Mouse (Mus musculus) heart, embryonic 12.5 days (tissue): ENCODE results near the gene Ppard. TPM values are rescaled to one million over a fixed set of nuclear protein-coding genes. Genes with fewer than 3 reads are reported as not detected.
"Not testable (repeated sequence)": the region's sequence is repeated elsewhere in the genome, so short reads cannot be mapped to it uniquely, and the experiment has no call there.

Experiments
- ATAC-seq: fragments of 200-750 bp; cut with Nextera tagmentation; 2 replicates; pipeline ENCODE4 v1.8.0; 2017; ENCODE audit warnings: moderate TSS enrichment, moderate library complexity; ENCODE audit not compliant: insufficient number of reproducible peaks, low FRiP score
- H3K27ac ChIP-seq: fragments of 300-500 bp; sonication (generic); 2 replicates; pipeline ENCODE4 v1.5.1; 2016; ENCODE audit warnings: mild to moderate bottlenecking, moderate library complexity; ENCODE audit not compliant: poor library complexity, severe bottlenecking
- H3K27me3 ChIP-seq: fragments of 300-500 bp; sonication (generic); replicated peaks from 2 replicates; pipeline ENCODE4 v1.6.1; 2016; ENCODE audit warnings: mild to moderate bottlenecking, moderate library complexity
- H3K36me3 ChIP-seq: fragments of 300-500 bp; sonication (generic); 2 replicates; pipeline ENCODE4 v1.6.1; 2016; ENCODE audit warnings: mild to moderate bottlenecking, moderate library complexity
- H3K4me1 ChIP-seq: fragments of 300-500 bp; sonication (generic); replicated peaks from 2 replicates; pipeline ENCODE4 v1.6.1; 2016; ENCODE audit warnings: mild to moderate bottlenecking
- H3K4me2 ChIP-seq: fragments of 300-500 bp; sonication (generic); 2 replicates; pipeline ENCODE4 v1.6.1; 2016; ENCODE audit warnings: mild to moderate bottlenecking, moderate library complexity
- H3K4me3 ChIP-seq: fragments of 300-500 bp; sonication (generic); 2 replicates; pipeline ENCODE4 v1.5.1; 2016; ENCODE audit warnings: mild to moderate bottlenecking
- H3K9ac ChIP-seq: fragments of 300-500 bp; sonication (generic); 2 replicates; pipeline ENCODE4 v1.6.1; 2016; ENCODE audit warnings: mild to moderate bottlenecking, moderate library complexity
- H3K9me3 ChIP-seq: fragments of 300-500 bp; sonication (generic); replicated peaks from 2 replicates; pipeline ENCODE4 v1.6.1; 2016; ENCODE audit warnings: mild to moderate bottlenecking, moderate library complexity
- WGBS: fragments of 180-500 bp; shearing (Covaris S2); methylation state at CpG from one replicate; pipeline ENCODE4 v1.1.7; 2016; 5-methylcytosine and 5-hydroxymethylcytosine counted together
- polyA plus RNA-seq: library from polyadenylated mRNA; unstranded; fragments of >200 nt; fragmentation: Nextera tagmentation; extraction: Ambion mirVana; gene quantifications from 2 replicates; pipeline ENCODE4 v1.2.1, GENCODE M21; 2016

Ppard gene
- polyA plus RNA-seq, 1 experiment from 2014 or later: 1.4 TPM

DNA sequence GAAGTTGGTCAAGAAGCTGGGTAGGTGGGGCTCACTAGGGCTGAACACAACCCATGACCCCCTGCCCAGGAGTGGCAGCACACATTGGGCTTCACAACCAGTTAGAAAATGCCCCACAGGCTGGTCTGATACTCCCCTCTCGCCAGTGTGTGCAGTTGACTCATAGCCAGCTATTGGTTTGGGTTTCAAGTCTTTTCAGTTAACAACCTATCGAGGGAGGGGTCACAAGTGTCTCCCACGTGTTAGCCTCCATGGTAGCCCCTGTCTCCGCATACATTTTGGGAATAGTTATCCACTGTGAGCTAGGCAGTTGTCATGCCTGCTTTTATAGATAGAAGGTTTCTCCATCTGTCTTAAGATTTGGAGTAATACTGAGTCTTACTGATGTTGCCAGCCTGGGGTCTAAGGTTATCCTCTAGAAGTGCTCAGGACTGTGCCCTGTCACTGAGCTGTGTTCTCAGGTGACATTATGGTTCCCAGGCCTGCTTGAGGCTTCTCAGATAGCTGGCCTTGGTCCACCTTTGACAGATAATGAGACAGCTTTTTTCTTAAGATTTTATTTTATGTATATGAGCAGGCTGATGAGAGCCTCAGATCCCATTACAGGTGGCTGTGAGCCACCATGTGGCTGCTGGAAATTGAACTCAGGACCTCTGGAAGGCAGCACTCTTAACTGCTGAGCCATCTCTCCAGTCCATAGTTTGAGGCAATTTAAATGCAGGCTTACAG lies 97.2 kb downstream of the Ppard start:
- no peak for ATAC-seq
- Histone ChIP-seq H3K4me1 (peaks cover 54% of the 10 kb centered on the region), H3K27ac (peak overlapping the region; percentile 94), H3K4me3 (peak overlapping the region; percentile 98), H3K27me3 (no peaks in the 10 kb centered on the region), H3K4me2 (peak overlapping the region; percentile 83), H3K36me3 (peaks cover 55% of the 10 kb centered on the region), H3K9me3 (no peaks in the 10 kb centered on the region), H3K9ac (peak overlapping the region; percentile 100)
- WGBS: 6% methylated on average over 4 of the region's 4 CpGs

DNA sequence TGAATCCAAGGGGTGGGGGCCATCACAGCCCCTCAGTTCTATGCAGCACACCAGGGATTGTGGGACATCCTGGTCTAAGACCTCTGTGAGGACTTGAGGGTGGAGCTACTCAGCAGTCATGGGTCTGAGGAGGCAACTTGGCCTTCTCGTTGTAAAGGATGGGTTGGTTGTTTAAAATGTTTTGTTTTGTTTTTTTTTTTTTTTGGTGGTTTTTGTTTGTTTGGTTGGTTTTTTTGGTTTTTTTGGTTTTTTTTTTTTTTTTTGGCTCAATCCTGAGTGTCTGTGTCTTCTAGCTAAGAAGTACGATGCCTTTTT lies 97.7 kb downstream of the Ppard start:
- no peaks in the 10 kb centered on the region for H3K27me3 ChIP-seq
- H3K27ac ChIP-seq: no peak overlapping the region
- H3K9ac ChIP-seq: peak overlapping the region; percentile 100
- H3K36me3 ChIP-seq: peaks cover 58% of the 10 kb centered on the region
- ATAC-seq: no peak
- 51% methylated on average over 2 of the region's 2 CpGs for WGBS
- H3K4me3 ChIP-seq: peak overlapping the region; percentile 98
- peaks cover 56% of the 10 kb centered on the region for H3K4me1 ChIP-seq
- H3K4me2 ChIP-seq: peak overlapping the region; percentile 83
- H3K9me3 ChIP-seq: no peaks in the 10 kb centered on the region

DNA sequence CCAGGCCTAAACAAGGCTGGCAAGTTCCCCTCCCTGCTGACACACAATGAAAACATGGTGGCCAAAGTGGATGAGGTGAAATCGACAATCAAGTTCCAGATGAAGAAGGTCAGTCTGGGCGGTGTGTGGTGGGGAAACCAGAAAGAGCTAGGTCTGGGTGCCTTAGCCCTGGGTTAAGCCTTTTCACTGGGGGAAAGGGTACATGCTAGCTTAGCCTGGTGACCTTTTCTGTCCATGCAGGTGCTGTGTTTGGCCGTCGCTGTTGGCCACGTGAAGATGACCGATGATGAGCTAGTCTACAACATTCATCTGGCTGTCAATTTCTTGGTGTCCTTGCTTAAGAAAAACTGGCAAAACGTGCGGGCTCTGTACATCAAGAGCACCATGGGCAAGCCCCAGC lies 98.1 kb downstream of the Ppard start:
- Histone ChIP-seq H3K4me2 (peak overlapping the region; percentile 30; the same call in 1 of the 2 replicates), H3K36me3 (peaks cover 61% of the 10 kb centered on the region)

DNA sequence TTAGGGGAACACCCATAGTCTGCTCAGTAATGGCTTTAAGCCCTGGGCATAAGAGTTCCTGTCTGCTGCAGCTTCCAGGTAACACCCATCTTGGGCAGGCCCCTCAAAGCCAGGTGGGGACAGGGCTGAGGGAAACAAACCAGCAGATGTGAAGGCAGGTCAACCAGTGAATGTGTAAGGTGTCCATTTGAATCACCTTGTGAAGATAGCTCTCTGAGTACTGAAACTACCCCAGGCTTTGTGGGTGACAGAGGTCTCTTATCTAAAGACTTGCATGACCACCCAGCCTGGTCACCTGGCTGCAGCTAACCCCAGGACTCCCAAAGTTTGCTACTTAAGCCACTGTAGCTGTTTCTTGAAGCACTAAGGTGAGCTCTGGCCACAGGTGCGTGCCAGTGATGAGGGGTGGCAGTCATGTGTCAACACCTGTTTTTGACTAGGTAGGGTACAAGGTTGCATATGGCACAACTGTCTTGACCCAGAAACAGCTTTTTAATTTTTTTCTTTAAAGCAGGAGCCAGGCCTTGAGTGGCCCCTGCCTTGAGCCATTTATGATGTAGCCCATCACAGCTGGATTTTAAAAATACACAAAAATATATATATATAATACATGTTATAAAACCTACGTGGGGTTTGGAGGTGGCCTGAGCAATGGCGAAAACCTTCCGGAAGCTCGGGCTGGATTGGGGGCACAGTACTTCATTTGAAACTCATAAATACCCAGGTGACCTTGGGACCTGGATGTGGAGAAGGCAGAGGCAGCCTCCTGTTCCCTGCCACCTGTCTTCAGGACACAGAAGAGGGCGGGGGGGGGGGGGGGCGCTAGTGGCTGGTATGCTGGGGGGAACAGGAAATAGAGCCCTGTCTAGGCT lies 99.0 kb downstream of the Ppard start:
- 0 out of 2 replicates have a peak overlapping the region, but pooled peaks have one; percentile 15 for H3K9ac ChIP-seq
- 32% methylated on average over 7 of the region's 7 CpGs for WGBS
- no peaks in the 10 kb centered on the region for H3K27me3 ChIP-seq
- peaks cover 56% of the 10 kb centered on the region for H3K4me1 ChIP-seq
- no peak overlapping the region for H3K4me3 ChIP-seq
- no peak for ATAC-seq
- no peaks in the 10 kb centered on the region for H3K9me3 ChIP-seq
- peaks cover 59% of the 10 kb centered on the region for H3K36me3 ChIP-seq
- H3K4me2 ChIP-seq: no peak overlapping the region
- peak overlapping the region; percentile 48; the same call in 1 of the 2 replicates for H3K27ac ChIP-seq

More for the DNA sequence above, 98.1 kb downstream of the Ppard start:
- peaks cover 56% of the 10 kb centered on the region for H3K4me1 ChIP-seq
- H3K9me3 ChIP-seq, H3K9ac ChIP-seq, H3K27me3 ChIP-seq, H3K27ac ChIP-seq, H3K4me3 ChIP-seq, ATAC-seq: not testable (repeated sequence)
- WGBS: 68% methylated on average over 8 of the region's 8 CpGs

DNA sequence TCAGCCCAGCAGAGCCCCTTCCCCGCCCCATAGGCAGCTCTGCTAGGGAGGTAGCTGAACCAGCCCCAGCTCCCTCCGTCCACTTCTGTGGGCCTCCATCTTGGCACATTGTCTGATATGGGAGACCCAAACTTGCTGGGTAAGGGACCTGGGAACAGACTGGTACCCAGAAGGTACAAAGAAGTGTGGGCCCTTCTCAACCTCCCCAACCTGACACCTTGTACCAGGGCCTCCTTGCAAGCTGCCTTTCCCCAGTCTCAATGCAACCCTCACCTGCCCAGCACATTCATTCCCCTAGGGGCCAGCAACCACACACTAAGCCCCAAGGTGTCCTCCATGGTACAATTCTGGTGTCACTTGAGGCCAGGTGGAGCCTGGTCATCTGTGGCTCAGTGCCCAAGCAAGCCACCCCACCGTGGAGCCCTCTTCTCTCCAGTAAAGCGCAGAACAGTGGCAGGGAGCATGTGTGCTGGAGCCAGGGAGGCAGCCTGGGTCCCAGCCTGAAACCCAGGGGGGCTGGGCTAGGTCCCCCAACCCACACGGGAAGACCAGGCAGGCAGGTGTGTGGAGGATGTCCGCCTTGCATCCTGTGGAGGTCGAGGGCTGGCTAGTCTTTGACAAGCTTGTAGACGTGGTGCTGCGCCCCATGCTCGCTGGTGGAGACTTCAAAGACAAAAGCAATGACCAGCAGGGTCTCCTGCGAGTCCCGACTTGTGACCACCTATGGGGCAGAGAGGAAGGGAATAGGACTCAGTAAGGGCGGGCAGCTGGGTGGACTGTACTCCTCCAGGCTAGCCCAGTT lies 99.8 kb downstream of the Ppard start:
- 55% methylated on average over 13 of the region's 13 CpGs for WGBS
- no peak for ATAC-seq
- H3K9ac ChIP-seq: peak overlapping the region; percentile 49
- H3K4me3 ChIP-seq: no peak overlapping the region
- H3K27me3 ChIP-seq: no peaks in the 10 kb centered on the region
- peaks cover 61% of the 10 kb centered on the region for H3K36me3 ChIP-seq
- no peaks in the 10 kb centered on the region for H3K9me3 ChIP-seq
- peaks cover 54% of the 10 kb centered on the region for H3K4me1 ChIP-seq
- H3K4me2 ChIP-seq: peak overlapping the region; percentile 22; the same call in 1 of the 2 replicates
- H3K27ac ChIP-seq: peak overlapping the region; percentile 48; the same call in 1 of the 2 replicates

DNA sequence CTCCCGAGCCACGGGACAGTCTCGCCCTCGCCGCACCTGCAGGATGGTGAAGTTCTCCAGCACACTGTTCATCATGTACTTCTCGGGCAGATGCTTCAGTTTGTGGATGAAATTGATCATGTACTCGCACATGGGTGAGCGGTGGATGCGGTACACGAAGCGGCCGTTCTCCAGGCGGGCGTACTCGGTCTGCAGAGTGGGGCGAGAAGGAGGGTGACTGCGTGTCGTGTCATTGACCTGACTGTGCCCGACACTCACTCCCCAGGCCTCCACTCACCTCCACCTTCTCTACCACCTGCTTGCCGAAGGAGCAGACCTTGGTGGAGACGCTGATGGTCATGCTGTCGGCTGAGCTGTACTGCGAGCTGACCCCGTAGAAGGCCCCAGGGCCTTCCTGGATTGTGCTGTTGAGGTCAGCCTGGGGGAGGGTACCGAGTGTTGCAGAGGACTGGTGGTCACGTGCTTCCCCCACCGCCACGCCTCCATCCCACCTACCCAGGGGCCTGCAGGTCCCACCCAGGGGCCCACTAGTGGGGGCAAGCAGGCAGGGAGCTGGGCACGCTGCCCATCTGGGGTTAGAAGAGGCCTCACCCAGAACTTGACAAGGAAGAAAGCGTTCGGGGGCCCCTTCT lies 100.5 kb downstream of the Ppard start:
- peak overlapping the region; percentile 48 for H3K27ac ChIP-seq
- peaks cover 47% of the 10 kb centered on the region for H3K4me1 ChIP-seq
- no peaks in the 10 kb centered on the region for H3K9me3 ChIP-seq
- peak overlapping the region; percentile 49 for H3K9ac ChIP-seq
- WGBS: 56% methylated on average over 31 of the region's 31 CpGs
- no peak for ATAC-seq
- no peak overlapping the region for H3K4me3 ChIP-seq
- peak overlapping the region; percentile 22 for H3K4me2 ChIP-seq
- H3K27me3 ChIP-seq: no peaks in the 10 kb centered on the region
- H3K36me3 ChIP-seq: peaks cover 68% of the 10 kb centered on the region

DNA sequence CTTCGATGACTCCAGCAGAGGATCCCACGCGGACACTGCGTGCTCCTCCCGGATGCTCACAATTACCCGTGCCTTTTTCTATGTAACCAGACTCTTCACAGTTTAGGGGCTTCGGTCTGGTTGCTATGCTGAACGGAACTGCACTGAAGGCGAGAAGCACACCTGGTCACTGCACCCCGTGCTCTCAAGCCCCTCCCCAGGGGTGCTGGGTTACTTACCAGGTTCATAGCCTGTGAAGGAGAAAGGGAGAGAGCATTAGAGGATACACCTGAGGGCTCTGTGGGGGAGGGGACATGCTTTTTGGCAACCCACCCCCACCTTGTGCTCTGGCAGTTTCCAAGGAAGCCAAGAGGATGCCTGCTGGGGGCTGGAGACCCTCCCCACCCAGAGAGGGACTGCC lies 102.8 kb downstream of the Ppard start:
- Histone ChIP-seq H3K4me2 (no peak overlapping the region), H3K27ac (no peak overlapping the region), H3K9ac (no peak overlapping the region), H3K27me3 (no peaks in the 10 kb centered on the region), H3K9me3 (no peaks in the 10 kb centered on the region), H3K4me3 (no peak overlapping the region), H3K36me3 (peaks cover 80% of the 10 kb centered on the region), H3K4me1 (peaks cover 42% of the 10 kb centered on the region)
- no peak for ATAC-seq
- WGBS: 76% methylated on average over 10 of the region's 10 CpGs

DNA sequence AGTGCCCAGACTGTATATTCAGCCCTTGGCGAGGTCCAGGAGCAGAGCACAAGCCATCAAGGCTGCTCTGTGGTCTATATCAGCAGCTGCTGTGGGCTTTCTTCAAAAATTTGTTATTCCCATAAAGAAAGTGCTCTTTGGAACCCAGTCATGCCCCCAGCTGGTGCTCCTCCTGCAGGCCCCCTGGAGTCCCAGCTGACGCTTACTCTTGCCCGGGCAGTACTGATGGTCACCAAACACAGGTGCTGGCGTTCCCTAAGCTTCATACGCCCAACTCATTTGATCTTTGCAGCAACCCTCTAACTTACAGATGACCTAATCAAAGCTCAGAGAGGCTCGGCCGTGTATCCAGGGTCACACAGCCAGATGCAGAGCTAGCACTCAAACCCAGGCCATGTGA lies 105.0 kb downstream of the Ppard start:
- Histone ChIP-seq H3K27me3 (no peaks in the 10 kb centered on the region), H3K36me3 (peaks cover 59% of the 10 kb centered on the region), H3K4me2 (no peak overlapping the region), H3K27ac (no peak overlapping the region), H3K9ac (no peak overlapping the region), H3K9me3 (no peaks in the 10 kb centered on the region), H3K4me1 (peaks cover 45% of the 10 kb centered on the region), H3K4me3 (no peak overlapping the region)
- WGBS: 88% methylated on average over 7 of the region's 7 CpGs
- ATAC-seq: no peak

DNA sequence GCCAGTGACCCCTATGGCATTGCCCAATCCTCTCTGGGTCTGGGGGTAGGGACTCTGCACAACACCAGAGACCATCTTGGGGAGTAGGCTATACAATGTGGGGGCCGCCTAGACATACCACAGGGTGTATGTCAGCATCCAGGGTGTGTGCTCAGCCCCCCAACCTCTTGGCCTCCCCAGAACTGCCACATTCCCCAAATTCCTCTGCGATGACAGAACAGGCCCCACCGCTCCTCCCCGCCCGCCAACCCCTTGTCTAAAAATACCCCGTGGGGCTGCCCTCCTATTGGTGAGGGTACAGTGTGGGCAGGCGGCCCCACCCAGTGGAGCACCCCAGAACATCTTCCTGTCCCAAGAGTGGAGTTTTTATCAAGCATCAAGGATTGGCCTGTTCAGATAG lies 108.1 kb downstream of the Ppard start:
- WGBS: 45% methylated on average over 7 of the region's 7 CpGs
- no peaks in the 10 kb centered on the region for H3K9me3 ChIP-seq
- H3K27ac ChIP-seq: peak overlapping the region; percentile 83
- peak; percentile 36 for ATAC-seq
- peak overlapping the region; percentile 69 for H3K9ac ChIP-seq
- peak overlapping the region; percentile 36 for H3K4me3 ChIP-seq
- H3K4me2 ChIP-seq: peak overlapping the region; percentile 72
- H3K36me3 ChIP-seq: peaks cover 39% of the 10 kb centered on the region
- peaks cover 55% of the 10 kb centered on the region for H3K4me1 ChIP-seq
- no peaks in the 10 kb centered on the region for H3K27me3 ChIP-seq

DNA sequence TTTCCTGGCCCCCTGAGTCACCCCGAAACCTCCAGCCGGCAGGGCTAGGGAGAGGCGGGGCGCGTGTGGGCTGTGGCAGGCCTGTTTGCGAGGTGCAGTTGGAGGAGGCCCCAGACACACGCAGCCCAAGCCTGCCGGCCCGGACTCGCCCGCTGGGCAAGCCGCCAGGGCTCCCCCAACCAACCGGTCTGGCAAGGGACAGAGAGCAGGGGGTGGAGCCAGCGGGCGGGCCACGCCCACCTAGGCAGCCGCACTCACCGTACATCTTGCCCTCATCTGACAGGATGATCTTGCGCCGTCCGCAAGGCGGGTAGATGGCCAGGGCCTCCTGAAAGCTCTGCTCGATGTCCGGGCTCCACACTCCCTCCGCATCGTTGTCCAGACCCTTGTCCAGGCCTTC lies 108.6 kb downstream of the Ppard start:
- H3K4me1 ChIP-seq: peaks cover 60% of the 10 kb centered on the region
- H3K4me2 ChIP-seq: peak overlapping the region; percentile 72
- peak overlapping the region; percentile 69 for H3K9ac ChIP-seq
- no peaks in the 10 kb centered on the region for H3K27me3 ChIP-seq
- H3K36me3 ChIP-seq: peaks cover 34% of the 10 kb centered on the region
- H3K4me3 ChIP-seq: peak overlapping the region; percentile 36
- ATAC-seq: peak; percentile 74
- H3K27ac ChIP-seq: peak overlapping the region; percentile 83
- no peaks in the 10 kb centered on the region for H3K9me3 ChIP-seq
- 4% methylated on average over 26 of the region's 26 CpGs for WGBS
